Mouse (Mus musculus): ENCODE results near the gene Ptprg. TPM values are rescaled to one million over a fixed set of nuclear protein-coding genes. Genes with fewer than 3 reads are reported as not detected.
"Not testable (repeated sequence)": the region's sequence is repeated elsewhere in the genome, so short reads cannot be mapped to it uniquely, and the experiment has no call there.

The Ptprg gene
- polyA plus RNA-seq, 1 experiment: 57.2 TPM

DNA sequence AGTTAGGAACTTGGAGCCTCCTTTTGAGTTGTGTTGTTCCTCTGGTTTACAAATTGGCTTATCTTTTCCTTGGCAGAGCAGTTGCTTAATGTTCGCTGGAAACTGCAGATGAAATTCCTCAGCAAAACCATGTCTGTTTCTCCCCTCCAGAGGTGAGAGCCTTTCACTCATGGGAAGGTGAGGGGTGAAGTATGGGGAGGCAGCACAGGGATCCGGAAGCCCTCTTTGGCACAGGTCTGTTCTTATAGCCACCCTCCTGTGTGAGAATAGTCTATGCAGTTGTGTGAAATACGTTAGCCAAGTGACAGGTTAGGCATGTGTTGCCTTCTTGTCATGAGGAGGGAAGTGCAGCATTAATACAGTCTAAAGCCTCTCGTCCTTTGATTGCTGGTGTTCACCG lies 330.7 kb downstream of the Ptprg start:
- no peak for DNase-seq (ENCODE audit: low read depth)

DNA sequence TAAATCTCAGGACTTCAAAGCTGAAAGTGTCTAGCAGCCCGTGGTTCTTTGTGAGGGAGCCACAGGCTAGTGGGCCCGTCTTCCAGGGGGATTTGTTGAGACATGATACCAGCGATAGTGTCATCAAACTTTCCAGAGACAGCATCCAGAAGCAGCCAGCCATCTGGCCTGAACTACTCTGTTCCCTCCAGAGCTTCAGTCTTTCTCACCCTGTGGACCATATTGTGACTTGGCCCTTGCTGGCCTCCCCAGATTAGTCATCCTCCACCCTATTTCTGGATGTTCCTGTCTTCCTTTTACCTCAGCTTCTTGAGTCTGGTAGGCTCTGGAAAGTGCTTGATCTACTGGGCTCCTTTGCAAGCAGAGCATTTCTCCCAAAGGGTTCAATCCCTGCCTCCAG lies 333.1 kb downstream of the Ptprg start:
- DNase-seq (ENCODE audit: low read depth): no peak

DNA sequence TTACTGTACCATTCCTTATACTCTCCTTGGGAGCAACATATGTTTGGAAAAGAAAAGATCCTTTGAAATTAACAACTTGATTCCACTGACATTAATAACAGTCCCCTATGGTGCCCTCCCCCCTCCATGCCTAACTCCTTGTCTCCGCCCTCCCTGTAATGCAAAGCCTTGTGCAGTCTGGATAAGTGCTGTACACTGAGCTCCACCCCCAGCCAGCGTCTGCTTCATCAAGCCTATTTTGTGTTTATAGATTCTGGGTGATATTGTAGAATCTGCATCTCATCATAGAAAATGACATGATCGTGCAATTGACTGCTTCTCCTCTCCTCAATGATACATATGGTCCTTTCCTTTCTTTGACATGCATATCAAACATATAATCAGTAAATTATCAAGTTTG lies 337.6 kb downstream of the Ptprg start:
- no peak for DNase-seq (ENCODE audit: low read depth)

DNA sequence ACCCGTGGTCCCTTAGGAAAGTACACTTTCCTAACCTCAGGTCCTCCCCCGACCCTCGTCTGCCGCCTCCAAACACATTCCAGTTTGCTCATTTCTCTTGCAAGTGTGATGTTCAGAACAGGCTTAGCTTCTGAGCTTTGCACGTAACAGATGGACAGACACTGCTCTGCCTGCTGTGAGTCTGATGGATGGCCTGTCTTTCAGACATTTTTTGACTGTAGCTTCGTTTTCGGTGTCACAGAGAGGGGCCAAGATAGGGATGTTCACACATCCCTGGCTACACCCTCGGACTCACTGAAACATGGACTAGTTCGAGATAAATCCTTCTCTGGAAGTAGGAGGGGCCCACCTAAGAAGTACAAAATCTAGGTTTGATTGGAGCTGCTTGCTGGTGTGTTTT lies 339.3 kb downstream of the Ptprg start:
- no peak for DNase-seq (ENCODE audit: low read depth)

DNA sequence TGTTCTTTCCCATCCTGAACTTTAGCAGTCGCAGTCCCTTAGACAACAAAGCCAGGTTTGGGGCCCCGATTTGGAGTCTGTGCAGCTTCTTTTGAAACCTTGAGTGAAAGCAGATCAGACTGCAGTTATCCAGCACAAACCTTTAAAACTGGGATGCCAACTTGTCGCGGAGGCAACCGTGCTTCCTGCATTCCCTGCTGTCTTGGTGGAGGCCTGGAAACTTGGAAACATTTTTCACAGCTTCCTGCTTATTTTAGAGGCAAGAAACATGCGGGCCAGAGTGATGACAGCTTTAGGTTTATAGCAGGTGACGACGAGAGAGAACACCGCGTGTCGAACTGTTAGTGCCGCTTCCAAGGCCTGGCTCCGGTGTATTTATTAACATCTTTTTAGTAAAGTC lies 342.2 kb downstream of the Ptprg start:
- no peak for DNase-seq (ENCODE audit: low read depth)

DNA sequence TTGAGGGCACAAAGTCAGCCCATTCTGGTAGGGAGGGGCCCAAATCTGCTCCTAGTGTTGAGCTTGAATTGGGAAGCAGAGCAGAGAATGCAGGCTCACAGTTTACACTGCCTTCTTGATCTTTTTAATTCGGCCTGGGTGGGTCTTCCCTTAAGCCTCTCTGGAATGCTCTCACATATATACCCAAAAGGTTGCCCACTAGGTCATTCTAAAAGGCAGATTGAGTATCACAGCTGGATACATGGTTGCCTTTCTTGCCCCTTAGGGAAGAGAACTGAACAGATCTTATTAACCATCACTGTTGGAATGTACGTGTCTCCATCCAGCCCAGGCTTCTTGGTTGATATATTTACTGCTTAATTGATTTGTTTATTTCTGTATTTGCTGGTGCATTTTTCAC lies 349.5 kb downstream of the Ptprg start:
- no peak for DNase-seq (ENCODE audit: low read depth)

DNA sequence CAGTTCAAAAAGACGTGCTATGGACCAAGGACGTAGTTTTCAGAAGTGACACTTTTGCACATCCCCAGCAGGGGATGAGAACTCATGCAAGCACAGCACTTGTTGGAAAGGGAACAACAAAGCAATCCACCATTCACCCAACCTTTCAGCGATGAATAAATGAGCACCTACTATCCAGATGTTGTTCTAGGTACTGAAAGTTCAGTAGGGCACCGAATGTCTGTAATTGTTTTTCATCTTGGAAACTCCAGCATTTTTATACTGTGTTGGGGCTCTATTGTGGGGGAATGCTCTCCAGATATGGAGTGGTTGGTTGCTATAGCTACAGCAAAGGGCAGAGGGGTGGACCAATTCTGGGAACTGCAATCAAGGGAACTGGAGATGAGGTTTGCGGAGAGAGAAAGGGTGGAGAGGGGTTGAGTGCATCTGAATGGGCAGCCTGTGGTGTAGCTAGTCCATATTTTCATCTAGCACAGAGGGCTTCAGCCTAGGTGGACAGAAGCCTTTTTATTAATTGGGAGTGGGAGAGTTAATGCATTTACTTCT lies 352.9 kb downstream of the Ptprg start:
- DNase-seq (ENCODE audit: low read depth): no peak

DNA sequence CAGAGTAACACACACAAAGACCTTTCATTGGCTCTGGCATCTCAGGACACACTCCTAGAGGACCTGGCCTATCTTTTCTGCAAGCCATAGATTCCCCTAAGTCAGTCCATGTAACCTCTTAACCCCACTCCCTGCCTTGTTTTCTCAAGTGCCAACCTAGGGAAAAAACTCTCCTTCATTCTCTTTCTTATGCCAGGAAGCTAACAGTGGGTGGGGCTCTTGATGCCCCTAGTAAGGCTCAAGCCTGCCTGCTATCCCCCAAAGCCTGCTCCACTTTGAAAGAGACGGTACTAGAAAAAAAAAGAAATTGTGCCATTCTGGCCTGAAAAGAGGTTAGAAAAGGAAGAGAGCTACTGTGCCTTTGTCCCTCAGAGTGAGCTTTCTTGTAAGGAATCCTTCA lies 358.9 kb downstream of the Ptprg start:
- no peak for DNase-seq (ENCODE audit: low read depth)

DNA sequence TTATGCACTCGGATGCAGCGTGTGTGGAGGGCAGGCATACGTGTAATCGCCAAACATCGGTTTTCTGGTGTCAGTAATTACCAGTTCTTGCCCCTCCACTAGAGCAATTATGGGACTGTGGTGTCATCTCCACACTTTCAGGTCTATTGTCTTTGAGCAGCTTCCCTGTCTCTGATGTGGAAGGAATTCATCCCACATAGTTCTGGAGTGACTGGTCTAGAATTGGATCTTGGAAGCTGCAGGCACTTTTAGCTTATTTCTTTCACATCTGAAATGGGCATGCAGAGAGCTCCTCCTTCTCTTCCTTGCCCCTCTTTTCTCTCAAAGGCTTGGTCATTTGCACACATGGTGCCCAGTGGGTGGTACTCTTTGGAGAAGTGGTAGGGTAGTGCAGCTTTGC lies 363.9 kb downstream of the Ptprg start:
- DNase-seq (ENCODE audit: low read depth): no peak

DNA sequence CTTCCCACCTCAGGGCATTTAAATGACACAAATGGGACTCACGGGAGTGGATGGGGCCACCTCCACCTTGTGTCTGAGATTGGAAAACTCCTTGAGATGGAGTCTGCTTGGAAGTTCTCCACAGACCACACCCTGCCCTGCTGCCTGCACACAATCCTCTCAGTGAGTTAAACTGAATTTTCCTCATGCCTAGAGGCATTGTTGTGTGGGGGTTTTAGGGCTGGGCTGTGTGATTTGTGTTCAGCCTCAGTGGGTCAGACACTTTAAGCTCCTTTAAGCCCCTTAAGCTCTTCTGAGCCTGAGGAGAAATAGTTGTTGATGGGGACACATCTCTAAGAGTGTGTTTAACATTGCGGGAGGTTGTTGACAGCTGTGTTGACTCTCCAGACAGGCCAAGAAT lies 375.2 kb downstream of the Ptprg start:
- DNase-seq (ENCODE audit: low read depth): no peak

DNA sequence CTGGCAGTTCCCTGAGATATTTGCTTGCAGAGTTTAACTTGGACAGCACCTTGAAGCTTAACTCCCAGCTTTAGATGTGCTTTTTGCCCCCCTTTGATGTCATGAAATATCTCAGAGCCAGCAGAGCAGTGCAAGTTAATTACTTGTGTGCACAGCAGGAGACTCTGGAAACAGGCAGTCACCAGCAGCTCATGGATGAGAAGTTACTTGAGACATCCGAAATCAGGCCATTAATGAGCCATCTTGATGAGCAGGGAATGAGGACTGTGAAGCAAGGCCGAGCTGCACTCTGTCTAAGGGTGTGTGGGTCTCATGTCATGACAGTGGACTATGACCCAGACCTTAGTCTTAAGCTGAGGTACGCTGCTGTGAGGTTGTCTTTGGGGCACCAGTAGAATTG lies 379.2 kb downstream of the Ptprg start:
- no peak for DNase-seq (ENCODE audit: low read depth)

DNA sequence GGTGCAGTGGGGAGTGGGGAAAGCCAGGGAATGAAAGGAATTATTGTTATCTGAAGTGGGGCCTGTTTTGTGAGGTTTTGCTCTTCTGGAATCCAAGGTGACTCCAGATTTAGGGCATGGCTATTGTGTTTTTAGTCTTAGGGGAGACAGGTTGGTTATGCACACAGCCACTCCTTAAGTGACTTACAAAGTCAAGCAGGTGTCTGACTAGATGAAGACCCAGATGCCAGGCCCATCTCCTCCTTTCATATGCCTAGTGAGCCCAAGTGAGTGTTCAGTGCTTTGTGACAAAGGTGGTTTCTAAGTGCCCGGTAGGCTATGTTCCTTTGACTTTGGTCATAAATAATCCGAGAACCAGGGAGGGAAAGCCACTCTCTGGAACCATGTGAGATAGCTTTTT lies 381.2 kb downstream of the Ptprg start:
- DNase-seq (ENCODE audit: low read depth): no peak

DNA sequence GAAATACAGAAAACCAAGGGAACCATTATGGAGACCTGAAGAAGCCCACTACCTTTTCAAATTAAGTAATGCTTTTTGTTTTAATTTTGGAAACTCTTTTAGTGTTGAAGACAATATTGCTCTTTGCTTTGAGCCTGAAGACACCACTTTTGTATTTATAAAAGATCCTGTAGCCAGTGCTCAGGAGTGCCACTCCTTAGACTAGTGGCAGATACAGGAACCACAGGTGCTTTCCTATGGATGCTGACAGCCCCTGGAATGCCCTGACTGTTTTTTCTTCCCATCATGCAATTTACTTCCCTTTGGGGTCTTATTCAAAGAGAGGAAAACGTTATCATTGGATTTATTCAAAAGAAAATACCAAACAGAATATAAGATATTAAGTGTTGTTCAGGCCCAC lies 381.9 kb downstream of the Ptprg start:
- DNase-seq (ENCODE audit: low read depth): no peak

DNA sequence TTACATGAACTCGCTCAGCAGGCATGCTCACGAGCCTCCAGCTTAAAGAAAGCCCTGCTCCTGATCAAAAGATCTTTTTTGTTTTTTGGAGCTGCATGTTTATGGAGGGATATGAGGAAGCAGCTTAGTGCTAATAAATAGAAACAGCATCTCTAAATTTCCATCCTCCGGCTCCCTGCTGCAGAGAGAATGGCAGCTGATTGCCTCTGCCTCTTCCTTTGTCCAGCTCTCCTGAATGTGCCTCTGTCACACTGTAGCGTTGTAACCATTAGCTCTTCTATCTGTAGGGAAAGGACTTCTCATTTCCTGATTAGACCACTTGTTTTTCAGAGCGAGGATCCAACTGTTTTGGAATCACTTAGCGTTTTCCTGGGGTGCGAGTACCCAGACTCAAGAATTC lies 382.4 kb downstream of the Ptprg start:
- no peak for DNase-seq (ENCODE audit: low read depth)

DNA sequence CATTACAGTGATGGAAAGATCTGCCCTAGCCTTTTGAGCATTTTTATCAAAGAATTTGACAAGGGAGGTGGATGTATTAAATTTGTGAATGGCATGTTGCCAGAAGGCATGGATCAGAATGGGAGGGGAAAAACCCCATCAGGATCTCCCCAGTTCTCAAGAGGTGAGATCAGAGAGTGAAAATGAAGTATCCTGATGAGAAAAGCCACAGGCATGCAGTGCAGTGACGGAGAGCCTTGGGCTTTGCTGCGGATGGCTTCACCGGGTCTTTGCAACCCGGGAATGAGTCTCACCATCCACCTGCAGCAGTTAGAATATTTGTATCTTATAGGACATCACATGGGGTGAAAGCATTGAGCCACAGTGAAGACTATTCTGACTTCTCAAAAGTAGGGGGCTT lies 385.6 kb downstream of the Ptprg start:
- DNase-seq (ENCODE audit: low read depth): no peak

DNA sequence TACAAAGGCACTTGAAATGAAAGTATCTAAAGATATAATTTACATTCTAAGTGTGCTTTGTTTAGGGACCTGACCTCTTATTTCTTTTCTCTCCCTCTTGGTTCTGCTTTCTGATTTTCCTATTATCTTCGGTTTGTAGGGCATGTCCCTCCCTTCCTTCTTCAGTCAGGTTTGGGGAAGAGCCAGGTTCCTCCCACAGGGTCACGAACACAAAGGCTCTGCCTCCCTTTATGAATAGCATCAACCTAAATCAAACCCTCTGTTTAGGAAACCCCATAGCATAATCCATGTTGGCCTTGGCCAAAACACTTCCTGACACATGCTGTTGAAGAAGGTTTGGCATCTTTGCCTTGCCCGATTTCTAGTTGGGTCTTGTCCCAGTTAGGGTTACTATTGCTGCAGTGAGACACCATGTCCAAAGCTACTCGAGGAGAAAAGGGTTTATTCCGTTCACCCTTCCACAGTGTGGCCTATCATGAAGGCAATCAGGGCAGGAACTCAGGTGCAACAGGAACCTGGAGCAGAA lies 388.7 kb downstream of the Ptprg start:
- peak; percentile 4 for DNase-seq (ENCODE audit: low read depth)

DNA sequence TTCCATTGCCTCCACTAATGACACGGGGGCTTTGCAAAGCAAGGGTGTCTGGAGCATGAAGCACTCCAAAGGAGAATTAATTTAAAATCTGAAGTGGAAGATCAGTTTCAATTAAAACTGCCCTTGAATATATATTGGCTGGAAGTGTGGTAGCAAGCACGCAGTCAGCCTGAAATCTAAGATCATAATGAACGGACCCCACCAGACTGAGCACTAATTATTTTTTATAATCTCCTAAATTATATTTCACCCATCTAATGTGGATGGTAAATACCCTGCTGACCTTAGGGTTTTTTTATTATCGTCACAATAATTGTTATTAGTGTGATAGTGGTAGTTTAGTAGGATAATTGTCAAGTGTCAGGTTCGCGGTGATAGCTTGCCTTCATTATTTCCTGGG lies 397.0 kb downstream of the Ptprg start:
- DNase-seq (ENCODE audit: low read depth): no peak

DNA sequence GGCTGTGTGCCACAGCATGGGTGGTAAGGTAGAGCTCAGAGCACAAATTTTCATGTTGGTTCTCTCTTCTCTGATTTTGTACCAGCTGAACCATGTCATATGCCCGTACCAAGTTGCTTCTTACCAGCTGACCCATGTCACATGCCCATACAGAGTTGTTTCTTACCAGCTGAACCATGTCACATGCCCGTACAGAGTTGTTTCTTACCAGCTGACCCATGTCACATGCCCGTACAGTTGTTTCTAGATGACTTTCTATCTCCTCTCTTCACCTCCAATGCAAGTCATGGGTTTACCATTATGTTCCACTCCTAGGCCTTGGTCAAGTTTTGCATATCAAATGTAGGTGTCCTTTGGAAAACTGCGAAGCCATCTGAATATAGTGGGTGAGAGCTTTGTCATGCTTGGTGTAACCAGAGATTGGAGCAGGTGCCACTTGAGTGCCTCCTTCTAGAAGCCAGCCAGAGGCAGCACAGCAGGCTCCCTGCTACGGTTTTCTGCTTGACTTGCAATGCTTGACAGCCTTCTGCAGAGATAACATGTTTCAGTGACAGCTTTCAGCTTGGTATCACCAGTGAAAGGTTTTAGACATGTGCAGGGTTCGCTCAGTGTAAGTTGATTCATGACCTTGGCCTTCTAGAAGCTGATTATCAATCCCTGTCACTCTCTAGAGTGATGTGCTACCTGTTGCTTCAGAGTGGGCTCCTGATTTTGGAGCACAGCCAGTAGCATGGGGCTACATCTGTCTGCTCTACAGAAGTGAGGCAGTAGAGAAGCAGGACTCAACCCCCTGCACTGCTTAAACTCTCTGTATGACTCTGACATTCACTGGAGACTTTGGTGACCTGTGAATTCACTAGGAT lies 401.9 kb downstream of the Ptprg start:
- no peak for DNase-seq (ENCODE audit: low read depth)

DNA sequence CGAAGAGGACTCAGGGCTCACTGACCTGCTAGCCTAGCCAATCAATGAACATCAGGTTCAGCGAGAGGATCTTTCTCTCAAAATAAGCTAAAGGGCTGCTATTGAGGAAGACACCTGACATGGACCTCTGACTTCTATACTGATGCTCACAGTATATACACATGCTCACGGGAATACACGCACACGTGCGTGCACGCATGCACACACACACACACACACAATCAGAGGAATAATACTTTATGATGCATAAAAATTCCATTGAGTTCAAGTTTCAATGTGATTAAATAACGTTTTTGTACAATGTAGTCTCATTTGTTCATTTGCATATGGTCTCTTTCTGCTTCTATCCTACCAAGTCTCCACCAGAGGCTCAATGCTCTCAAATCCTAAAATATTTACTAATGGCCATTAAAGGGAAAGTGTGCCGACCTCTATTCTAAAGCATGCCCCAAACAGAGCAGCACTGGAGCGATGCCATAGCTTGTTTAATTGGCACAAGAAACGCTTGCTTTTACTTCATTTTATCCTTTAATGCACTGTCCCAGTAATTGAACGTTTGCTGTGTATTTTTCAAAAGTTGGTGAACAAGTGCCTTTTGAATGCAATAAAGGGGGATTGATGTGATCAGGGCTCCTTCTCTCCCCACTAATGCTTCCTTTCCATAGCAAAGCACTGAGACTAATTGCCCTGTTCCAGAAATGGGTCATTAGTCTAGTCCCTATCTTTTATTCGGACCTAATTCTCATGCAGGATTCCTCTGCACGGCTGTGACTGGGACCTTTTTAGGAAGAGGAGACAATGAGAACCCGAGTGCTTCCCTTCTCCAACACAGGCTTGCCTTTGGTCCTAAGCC lies 407.2 kb downstream of the Ptprg start:
- no peak for DNase-seq (ENCODE audit: low read depth)

DNA sequence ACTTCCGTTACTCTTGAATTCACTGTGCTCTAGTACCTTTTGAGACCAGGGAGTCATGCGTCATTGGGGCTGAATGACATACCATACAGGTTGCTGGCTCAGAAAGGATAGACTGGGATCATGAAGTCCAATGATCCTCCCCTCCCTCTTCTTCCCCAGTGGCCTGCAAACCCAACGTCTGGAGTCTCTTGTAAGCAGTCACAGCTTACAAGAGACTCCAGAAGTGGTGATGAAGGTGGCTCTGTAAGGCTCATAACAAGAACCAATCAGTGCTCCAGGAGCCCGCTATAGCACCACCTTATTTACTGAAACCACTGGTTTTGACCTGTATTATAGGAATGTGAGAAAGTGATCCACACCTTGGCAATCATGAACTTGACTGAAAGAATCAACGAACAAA lies 408.8 kb downstream of the Ptprg start:
- no peak for DNase-seq (ENCODE audit: low read depth)

DNA sequence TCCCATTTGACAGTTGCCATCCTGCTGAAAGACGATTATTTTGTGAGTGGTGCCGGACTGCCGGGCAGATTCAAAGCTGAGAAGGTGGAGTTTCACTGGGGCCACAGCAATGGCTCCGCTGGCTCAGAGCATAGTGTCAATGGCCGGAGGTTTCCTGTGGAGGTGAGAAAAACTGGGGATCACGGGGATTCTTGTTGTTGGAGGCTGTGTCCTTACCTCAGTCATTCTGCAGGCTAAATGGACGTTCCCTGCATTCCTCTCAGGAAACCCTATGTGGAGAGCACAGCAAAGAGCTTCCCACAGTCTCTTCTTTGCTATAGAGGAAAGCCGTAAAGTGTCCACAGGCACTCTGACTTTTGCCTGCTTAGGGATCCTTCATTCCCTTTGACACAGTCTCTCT lies 409.2 kb downstream of the Ptprg start:
- DNase-seq (ENCODE audit: low read depth): no peak

DNA sequence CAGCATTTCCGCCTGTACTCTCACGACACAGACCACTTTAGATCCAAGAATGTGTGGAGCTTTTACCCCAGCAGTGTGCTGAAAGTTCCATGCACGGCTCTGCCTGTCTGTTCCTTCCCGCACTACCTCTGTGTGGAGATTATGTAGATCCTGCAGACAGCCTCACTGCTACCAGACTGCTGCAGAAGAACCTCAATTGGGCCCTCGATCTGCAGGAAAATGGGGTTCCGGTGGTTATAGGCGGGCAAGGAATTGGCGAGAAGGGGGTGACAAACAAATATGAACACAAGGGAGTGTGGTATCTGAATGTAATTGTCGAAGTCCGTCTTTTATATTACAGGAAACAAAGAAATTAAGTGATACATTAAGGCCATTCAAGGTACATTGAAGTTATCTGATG lies 410.5 kb downstream of the Ptprg start:
- DNase-seq (ENCODE audit: low read depth): no peak

DNA sequence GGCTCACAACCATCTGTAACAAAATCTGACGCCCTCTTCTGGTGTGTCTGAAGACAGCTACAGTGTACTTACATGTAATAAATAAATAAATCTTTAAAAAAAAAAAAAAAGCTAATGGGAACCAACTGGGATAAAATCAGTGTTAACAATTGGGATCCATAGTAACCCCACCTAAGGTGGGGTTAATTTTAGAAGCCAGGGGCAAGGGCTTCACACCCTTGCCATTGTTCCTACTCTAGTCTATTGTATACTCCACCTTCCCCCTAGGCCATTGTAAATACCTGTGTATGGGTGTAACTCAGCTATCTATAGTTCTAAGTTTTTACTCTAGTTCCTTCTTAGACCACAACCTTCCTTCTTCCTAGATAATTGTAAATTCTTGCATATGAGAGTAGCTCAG lies 411.0 kb downstream of the Ptprg start:
- not testable (repeated sequence) for DNase-seq (ENCODE audit: low read depth)

Measured in gonadal fat pad, adult 2 months (tissue).